Mouse (Mus musculus): ENCODE measurements around the gene Nmnat3.
"Not testable (repeated sequence)": the region's sequence is repeated elsewhere in the genome, so short reads cannot be mapped to it uniquely, and the experiment has no call there.

Gene Nmnat3

GRCm38 (mm10) chr9:98287135-98287534, at the start of gene Nmnat3:
Gene Nmnat3 (plus strand): TSS chr9:98287435.
- DNase-seq (ENCODE audit: low spot score) = not testable (repeated sequence)

GRCm38 (mm10) chr9:98243481-98243880, 43.8 kb upstream of the Nmnat3 start:
- DNase-seq (ENCODE audit: low spot score) = no peak

- no peak for DNase-seq (ENCODE audit: low spot score)
Observed at GRCm38 (mm10) chr9:98244223-98244622, 43.0 kb upstream of the Nmnat3 start.

- no peak for DNase-seq (ENCODE audit: low spot score)
Observed at GRCm38 (mm10) chr9:98245226-98245625, 42.0 kb upstream of the Nmnat3 start.

- no peak for DNase-seq (ENCODE audit: low spot score)
Observed at GRCm38 (mm10) chr9:98246351-98246750, 40.9 kb upstream of the Nmnat3 start.

- no peak for DNase-seq (ENCODE audit: low spot score)
Observed at GRCm38 (mm10) chr9:98260210-98260609, 27.0 kb upstream of the Nmnat3 start.

- DNase-seq (ENCODE audit: low spot score) = no peak
Observed at GRCm38 (mm10) chr9:98261461-98262011, 25.7 kb upstream of the Nmnat3 start.

GRCm38 (mm10) chr9:98264916-98265315, 22.3 kb upstream of the Nmnat3 start:
- DNase-seq (ENCODE audit: low spot score) = no peak

GRCm38 (mm10) chr9:98272734-98273133, 14.5 kb upstream of the Nmnat3 start:
- no peak for DNase-seq (ENCODE audit: low spot score)

- no peak for DNase-seq (ENCODE audit: low spot score)
Observed at GRCm38 (mm10) chr9:98275080-98275479, 12.2 kb upstream of the Nmnat3 start.

GRCm38 (mm10) chr9:98280162-98280561, 7.1 kb upstream of the Nmnat3 start:
- no peak for DNase-seq (ENCODE audit: low spot score)

- DNase-seq (ENCODE audit: low spot score) = no peak
Observed at GRCm38 (mm10) chr9:98285606-98286301, 1.5 kb upstream of the Nmnat3 start.

- no peak for DNase-seq (ENCODE audit: low spot score)
Observed at GRCm38 (mm10) chr9:98289665-98290064, 2.4 kb downstream of the Nmnat3 start.

GRCm38 (mm10) chr9:98290591-98290990, 3.4 kb downstream of the Nmnat3 start:
- DNase-seq (ENCODE audit: low spot score) = no peak

GRCm38 (mm10) chr9:98296383-98297201, 9.4 kb downstream of the Nmnat3 start:
- DNase-seq (ENCODE audit: low spot score) = peak; percentile 64

- no peak for DNase-seq (ENCODE audit: low spot score)
Observed at GRCm38 (mm10) chr9:98297234-98297936, 10.2 kb downstream of the Nmnat3 start.

GRCm38 (mm10) chr9:98297937-98298595, 10.8 kb downstream of the Nmnat3 start:
- no peak for DNase-seq (ENCODE audit: low spot score)

- no peak for DNase-seq (ENCODE audit: low spot score)
Observed at GRCm38 (mm10) chr9:98298761-98299160, 11.5 kb downstream of the Nmnat3 start.

GRCm38 (mm10) chr9:98299235-98299634, 12.0 kb downstream of the Nmnat3 start:
- DNase-seq (ENCODE audit: low spot score) = no peak

- no peak for DNase-seq (ENCODE audit: low spot score)
Observed at GRCm38 (mm10) chr9:98300582-98300981, 13.3 kb downstream of the Nmnat3 start.

GRCm38 (mm10) chr9:98307011-98307410, 19.8 kb downstream of the Nmnat3 start:
- DNase-seq (ENCODE audit: low spot score) = no peak
